Mouse (Mus musculus): ENCODE measurements around the gene Nup62cl. TPM values are rescaled to one million over a fixed set of nuclear protein-coding genes. Genes with fewer than 3 reads are reported as not detected.

Gene Nup62cl
- 62.8 and 112 TPM in 2 replicates for total RNA-seq (2012; rRNA removed)

DNA sequence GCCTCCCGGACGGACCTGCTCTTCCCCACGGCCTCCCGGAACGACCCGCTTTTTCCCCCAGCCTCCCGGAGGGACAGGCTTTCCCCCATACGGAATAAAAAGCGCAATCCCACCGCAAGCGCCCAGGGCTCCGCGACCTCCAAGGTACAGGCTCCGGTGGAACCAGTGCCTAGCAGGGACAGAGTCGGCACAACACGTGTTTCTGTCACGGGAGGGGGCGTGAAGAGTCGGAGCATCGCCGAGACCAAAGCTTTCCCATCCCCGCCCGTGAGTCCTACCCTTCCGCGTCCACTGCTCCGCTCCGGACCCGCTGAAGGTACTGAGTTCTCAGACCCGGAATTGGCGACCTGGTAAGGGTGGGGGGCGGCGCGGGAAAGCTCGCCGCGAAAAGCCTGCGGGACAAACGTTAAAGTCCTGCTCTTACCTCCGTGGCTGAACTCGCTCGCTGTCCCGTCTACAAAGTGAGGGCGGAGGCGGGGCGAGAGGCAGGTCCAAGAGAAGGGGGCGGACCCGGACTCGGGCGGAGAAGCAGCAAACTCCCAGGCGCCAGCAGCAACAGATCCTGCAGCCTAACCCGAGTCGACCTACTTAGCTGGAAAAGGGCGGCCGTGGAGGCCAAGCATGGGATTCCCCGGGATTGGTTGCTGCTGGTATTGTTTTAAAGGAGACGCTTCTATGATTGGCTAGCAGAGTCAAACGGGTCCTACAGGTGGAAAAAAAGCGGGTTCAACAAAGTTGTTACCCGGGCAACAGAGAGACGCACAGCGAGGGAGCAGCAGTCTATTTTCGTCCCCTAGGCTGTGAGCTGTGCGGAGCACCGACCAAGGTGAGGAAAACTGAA lies at the start of gene Nup62cl, which contains the start of gene Pih1h3b:
TSS of gene Nup62cl (minus strand) at position 578 of the 841 bp plus-strand sequence.
TSS of gene Pih1h3b (plus strand) at position 745 of the 841 bp plus-strand sequence.
- Histone ChIP-seq H3K9ac (ENCODE audit: insufficient read depth, low read depth, low read length, poor library complexity, severe bottlenecking) (peak within 1 kb of the TSS; percentile 83), H3K4me1 (ENCODE audit: control insufficient read depth in 2 of 2, insufficient read depth in 2 of 2, low read length in 2 of 2, poor library complexity in 1 of 2) (no peaks in the 10 kb centered on the region), H3K9me3 (ENCODE audit: control insufficient read depth, insufficient read depth, low read depth, low read length) (no peaks in the 10 kb centered on the region), H3K36me3 (ENCODE audit: control insufficient read depth, insufficient read depth, low read length, poor library complexity, severe bottlenecking) (no peaks in the 10 kb centered on the region), H3K27ac (ENCODE audit: insufficient read depth, low read depth, low read length, poor library complexity, severe bottlenecking) (peak within 1 kb of the TSS; percentile 43; the same call in 1 of the 2 replicates), H3K4me3 (ENCODE audit: insufficient read depth in 1 of 2, low read depth in 1 of 2, low read length in 2 of 2, poor library complexity in 1 of 2, severe bottlenecking in 1 of 2) (peak within 1 kb of the TSS; percentile 84 to 87)
- in situ Hi-C loops (cut with MboI; ENCODE audit: low sequenced_read_pairs in 2 of 2, unreplicated experiment in 2 of 2), result no loop called here
- TF ChIP-seq HCFC1 (IDR thresholded peaks at IDR 0.05; ENCODE audit: borderline replicate concordance, insufficient read depth, low read length) (no peak), ZNF384 (IDR thresholded peaks at IDR 0.05; ENCODE audit: low read depth, low read length) (no peak), ZC3H11A (IDR thresholded peaks at IDR 0.05; ENCODE audit: borderline replicate concordance, low read depth, low read length) (no peak), MAFK (IDR thresholded peaks at IDR 0.05; ENCODE audit: insufficient read depth, low read depth, low read length) (no peak), CHD2 (IDR thresholded peaks at IDR 0.05; ENCODE audit: low read depth, low read length) (no peak)
- DNase-seq (ENCODE audit: low read depth, low spot score), result peak; percentile 72

DNA sequence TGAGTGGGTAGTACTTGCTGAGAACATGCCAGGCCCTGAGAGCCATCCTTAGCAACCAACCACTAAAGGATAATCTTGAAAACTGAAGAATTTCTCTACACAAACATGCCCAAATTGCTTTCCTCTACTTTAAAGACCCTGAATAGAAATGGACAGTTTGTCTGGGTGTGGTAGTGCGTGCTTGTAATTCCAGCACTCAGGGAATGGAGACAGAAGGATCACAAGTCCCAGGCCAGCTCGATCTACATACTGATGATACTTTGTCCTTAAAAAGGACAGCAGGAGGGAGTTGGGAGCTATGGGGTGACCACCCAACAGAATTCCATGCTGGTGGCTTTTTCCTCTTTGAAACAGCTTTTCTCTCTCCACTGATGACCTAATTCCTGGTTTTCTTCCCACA lies 31.6 kb upstream of the Nup62cl start:
- in situ Hi-C loops (cut with MboI; ENCODE audit: low sequenced_read_pairs in 2 of 2, unreplicated experiment in 2 of 2), result no loop called here

GRCm38 (mm10) chrX:140082535-140082934 lies 20.0 kb upstream of the Nup62cl start:
- in situ Hi-C loops (cut with MboI; ENCODE audit: low sequenced_read_pairs in 2 of 2, unreplicated experiment in 2 of 2), result no loop called here
- no peak overlapping the region for H3K27ac ChIP-seq (ENCODE audit: insufficient read depth, low read depth, low read length, poor library complexity, severe bottlenecking)
- DNase-seq (ENCODE audit: low read depth, low spot score), result no peak
- no peaks in the 10 kb centered on the region for H3K4me1 ChIP-seq (ENCODE audit: control insufficient read depth in 2 of 2, insufficient read depth in 2 of 2, low read length in 2 of 2, poor library complexity in 1 of 2)
- no peaks in the 10 kb centered on the region for H3K9me3 ChIP-seq (ENCODE audit: control insufficient read depth, insufficient read depth, low read depth, low read length)
- no peak overlapping the region for H3K4me3 ChIP-seq (ENCODE audit: insufficient read depth in 1 of 2, low read depth in 1 of 2, low read length in 2 of 2, poor library complexity in 1 of 2, severe bottlenecking in 1 of 2)
- H3K9ac ChIP-seq (ENCODE audit: insufficient read depth, low read depth, low read length, poor library complexity, severe bottlenecking), result no peak overlapping the region
- H3K36me3 ChIP-seq (ENCODE audit: control insufficient read depth, insufficient read depth, low read length, poor library complexity, severe bottlenecking), result no peaks in the 10 kb centered on the region
- TF ChIP-seq CHD2 (IDR thresholded peaks at IDR 0.05; ENCODE audit: low read depth, low read length), result no peak
- no peak for TF ChIP-seq ZNF384 (IDR thresholded peaks at IDR 0.05; ENCODE audit: low read depth, low read length)

More for the DNA sequence above, 31.6 kb upstream of the Nup62cl start:
- Histone ChIP-seq H3K36me3 (ENCODE audit: control insufficient read depth, insufficient read depth, low read length, poor library complexity, severe bottlenecking) (no peaks in the 10 kb centered on the region), H3K9me3 (ENCODE audit: control insufficient read depth, insufficient read depth, low read depth, low read length) (no peaks in the 10 kb centered on the region), H3K9ac (ENCODE audit: insufficient read depth, low read depth, low read length, poor library complexity, severe bottlenecking) (no peak overlapping the region), H3K4me3 (ENCODE audit: insufficient read depth in 1 of 2, low read depth in 1 of 2, low read length in 2 of 2, poor library complexity in 1 of 2, severe bottlenecking in 1 of 2) (no peak overlapping the region), H3K27ac (ENCODE audit: insufficient read depth, low read depth, low read length, poor library complexity, severe bottlenecking) (no peak overlapping the region), H3K4me1 (ENCODE audit: control insufficient read depth in 2 of 2, insufficient read depth in 2 of 2, low read length in 2 of 2, poor library complexity in 1 of 2) (no peaks in the 10 kb centered on the region)
- peak; percentile 2 for DNase-seq (ENCODE audit: low read depth, low spot score)
- TF ChIP-seq ZNF384 (IDR thresholded peaks at IDR 0.05; ENCODE audit: low read depth, low read length) (no peak), CHD2 (IDR thresholded peaks at IDR 0.05; ENCODE audit: low read depth, low read length) (no peak), HCFC1 (IDR thresholded peaks at IDR 0.05; ENCODE audit: borderline replicate concordance, insufficient read depth, low read length) (no peak), ZC3H11A (IDR thresholded peaks at IDR 0.05; ENCODE audit: borderline replicate concordance, low read depth, low read length) (no peak), MAFK (IDR thresholded peaks at IDR 0.05; ENCODE audit: insufficient read depth, low read depth, low read length) (no peak)

DNA sequence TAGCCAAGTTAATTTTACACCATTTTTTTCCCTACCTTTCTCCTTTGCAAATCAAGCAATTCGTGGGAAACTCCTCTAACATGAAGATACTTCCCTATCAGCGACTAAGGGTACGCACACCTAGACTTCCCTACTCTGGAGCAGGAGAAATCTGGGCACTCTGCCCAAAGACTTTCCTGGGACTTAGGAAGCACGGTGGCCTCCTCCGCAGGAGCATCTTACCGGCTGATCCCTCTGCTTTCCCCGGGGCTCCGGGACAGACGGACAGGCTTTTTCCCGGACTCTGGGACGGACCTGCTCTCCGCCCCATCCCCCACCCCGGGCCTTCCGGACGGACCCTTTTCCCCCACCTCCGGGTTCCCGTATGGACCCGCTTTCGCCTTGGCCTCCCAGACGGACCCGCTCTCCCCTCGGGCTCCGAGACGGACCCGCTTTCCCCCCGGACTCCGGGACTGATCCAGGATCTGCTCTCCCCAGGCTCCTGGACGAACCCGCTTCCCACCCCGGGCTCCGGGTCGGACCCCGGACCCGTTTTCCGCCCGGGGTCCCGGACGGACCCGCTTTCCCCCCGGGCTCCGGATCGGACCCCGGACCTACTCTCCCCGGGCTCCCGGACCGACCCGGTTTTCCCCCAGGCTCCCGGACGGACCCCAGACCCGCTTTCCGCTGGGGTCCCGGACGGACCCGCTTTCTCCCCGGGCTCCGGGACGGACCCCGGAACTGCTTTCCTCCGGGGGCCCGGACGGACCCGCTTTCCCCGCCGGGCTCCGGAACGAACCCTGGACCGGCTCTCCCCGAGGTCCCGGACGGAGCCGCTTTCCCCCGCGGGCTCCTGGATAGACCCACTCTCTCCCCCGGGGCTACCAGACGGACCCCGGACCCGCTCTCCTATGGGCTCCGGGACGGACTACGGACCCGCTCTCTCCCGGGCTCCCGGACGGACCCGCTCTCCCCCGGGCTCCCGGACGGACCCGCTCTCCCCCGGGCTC lies 1.3 kb downstream of the Nup62cl start:
- in situ Hi-C loops (cut with MboI; ENCODE audit: low sequenced_read_pairs in 2 of 2, unreplicated experiment in 2 of 2), result no loop called here
- no peaks in the 10 kb centered on the region for H3K36me3 ChIP-seq (ENCODE audit: control insufficient read depth, insufficient read depth, low read length, poor library complexity, severe bottlenecking)
- H3K9me3 ChIP-seq (ENCODE audit: control insufficient read depth, insufficient read depth, low read depth, low read length), result no peaks in the 10 kb centered on the region
- H3K4me3 ChIP-seq (ENCODE audit: insufficient read depth in 1 of 2, low read depth in 1 of 2, low read length in 2 of 2, poor library complexity in 1 of 2, severe bottlenecking in 1 of 2), result peak overlapping the region; percentile 72 to 84
- DNase-seq (ENCODE audit: low read depth, low spot score), result peak; percentile 4
- no peak overlapping the region for H3K27ac ChIP-seq (ENCODE audit: insufficient read depth, low read depth, low read length, poor library complexity, severe bottlenecking)
- H3K9ac ChIP-seq (ENCODE audit: insufficient read depth, low read depth, low read length, poor library complexity, severe bottlenecking), result peak overlapping the region; percentile 83
- H3K4me1 ChIP-seq (ENCODE audit: control insufficient read depth in 2 of 2, insufficient read depth in 2 of 2, low read length in 2 of 2, poor library complexity in 1 of 2), result no peaks in the 10 kb centered on the region
- TF ChIP-seq ZNF384 (IDR thresholded peaks at IDR 0.05; ENCODE audit: low read depth, low read length), result no peak
- TF ChIP-seq CHD2 (IDR thresholded peaks at IDR 0.05; ENCODE audit: low read depth, low read length), result no peak
- TF ChIP-seq HCFC1 (IDR thresholded peaks at IDR 0.05; ENCODE audit: borderline replicate concordance, insufficient read depth, low read length), result no peak
- TF ChIP-seq MAFK (IDR thresholded peaks at IDR 0.05; ENCODE audit: insufficient read depth, low read depth, low read length), result no peak
- no peak for TF ChIP-seq ZC3H11A (IDR thresholded peaks at IDR 0.05; ENCODE audit: borderline replicate concordance, low read depth, low read length)

Measured in ES-E14 (cell line).